Mouse (Mus musculus): ENCODE data around the gene 4930558K02Rik.

The 4930558K02Rik gene

DNA sequence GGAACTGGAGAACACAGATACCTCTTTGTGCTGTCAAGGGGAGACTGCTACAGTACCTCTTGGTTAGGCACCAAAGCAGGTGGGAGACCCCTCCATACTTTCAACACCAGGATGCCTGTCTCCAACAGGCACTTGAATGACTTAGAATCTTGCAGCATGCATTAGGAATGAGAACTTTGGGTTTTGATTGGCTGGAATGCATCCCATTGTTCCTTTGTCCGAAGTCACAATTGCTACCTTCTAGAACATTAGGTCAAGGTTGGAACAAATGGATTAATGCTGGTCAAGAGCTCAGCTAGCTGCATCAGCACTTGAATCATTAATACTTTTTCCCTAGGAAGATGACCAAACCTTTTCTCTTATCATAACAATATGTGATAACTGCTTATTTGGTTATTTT is at the start of gene 4930558K02Rik:
Gene 4930558K02Rik (minus strand): TSS at position 101 of the 400 bp plus-strand sequence.
- no peak for DNase-seq

GRCm38 (mm10) chr1:162023681-162024270 is 44.3 kb upstream of the 4930558K02Rik start:
- no peak for DNase-seq

GRCm38 (mm10) chr1:162020766-162021165 is 41.3 kb upstream of the 4930558K02Rik start:
- DNase-seq = no peak

DNA sequence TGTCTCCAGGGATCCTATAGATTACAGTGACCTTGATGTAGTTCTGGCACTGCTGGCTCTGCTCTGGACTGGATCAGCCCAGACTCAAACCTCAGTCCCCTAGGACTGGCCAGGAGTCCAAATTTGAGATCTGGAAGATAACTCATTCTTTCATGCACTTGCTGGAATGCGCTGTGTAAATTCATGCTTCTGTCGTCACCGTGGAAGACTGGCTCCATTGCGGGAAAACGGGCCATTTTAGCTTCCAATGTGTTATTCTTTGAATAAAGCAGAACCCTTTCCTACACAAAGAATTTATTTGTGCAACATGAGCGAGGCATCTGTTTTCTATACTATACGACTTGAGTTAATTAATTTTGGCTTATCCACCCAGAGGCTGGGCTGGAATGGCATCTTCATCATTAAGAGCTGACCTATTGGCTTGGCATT is 40.9 kb upstream of the 4930558K02Rik start:
- no peak for DNase-seq

GRCm38 (mm10) chr1:162018601-162018977 is 39.2 kb upstream of the 4930558K02Rik start:
- no peak for DNase-seq

DNA sequence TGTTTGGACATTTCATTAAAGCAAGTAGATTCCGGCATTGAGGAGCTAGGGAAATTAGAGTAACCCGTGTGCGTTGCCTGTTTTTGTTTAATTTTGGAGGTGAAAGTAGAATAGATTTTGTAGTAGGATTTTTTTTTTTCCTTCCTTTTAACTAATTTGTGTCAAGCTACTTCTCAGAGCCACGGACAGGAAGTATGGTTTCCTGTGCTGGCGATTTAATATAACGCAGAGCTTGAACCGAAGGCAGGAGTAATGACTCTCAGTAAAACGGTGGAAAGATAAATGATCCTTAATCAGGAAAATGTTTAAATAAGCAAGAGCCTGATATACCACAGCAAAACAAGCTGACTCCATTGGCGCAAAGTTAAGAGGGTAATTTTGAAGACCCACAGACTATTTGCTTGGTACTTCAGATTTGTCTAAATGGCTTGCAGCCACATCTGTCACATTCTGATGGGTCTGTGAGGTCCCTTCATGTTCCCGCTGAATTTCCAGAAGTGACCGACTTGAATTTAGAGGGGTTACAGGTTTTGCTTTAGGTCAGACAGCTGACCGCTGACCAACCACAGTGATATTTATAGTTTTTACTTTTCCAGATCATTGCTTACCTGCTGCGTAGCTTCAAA is 38.7 kb upstream of the 4930558K02Rik start:
- DNase-seq = no peak

DNA sequence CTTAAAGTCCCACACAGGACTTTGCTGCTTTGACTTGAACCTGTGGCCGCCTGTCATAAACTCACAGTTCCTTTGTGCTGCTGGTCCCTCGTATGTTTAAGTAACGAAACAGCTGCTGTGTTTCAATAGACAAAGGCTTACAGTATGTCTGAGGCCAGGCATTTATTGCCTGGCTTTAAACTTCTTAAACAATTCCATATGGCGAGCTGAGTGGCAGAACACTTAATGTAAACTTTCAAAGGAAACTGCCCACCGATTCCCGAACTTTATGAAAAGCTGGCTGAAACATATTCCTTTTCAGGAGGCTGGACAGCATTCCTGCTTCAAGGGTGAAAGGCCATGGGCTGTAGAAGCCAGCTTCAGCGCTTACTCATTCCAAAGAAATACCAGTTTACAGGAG is 37.5 kb upstream of the 4930558K02Rik start:
- DNase-seq = no peak

GRCm38 (mm10) chr1:162015247-162015862 is 35.9 kb upstream of the 4930558K02Rik start:
- no peak for DNase-seq

GRCm38 (mm10) chr1:162013561-162013960 is 34.1 kb upstream of the 4930558K02Rik start:
- DNase-seq = no peak

DNA sequence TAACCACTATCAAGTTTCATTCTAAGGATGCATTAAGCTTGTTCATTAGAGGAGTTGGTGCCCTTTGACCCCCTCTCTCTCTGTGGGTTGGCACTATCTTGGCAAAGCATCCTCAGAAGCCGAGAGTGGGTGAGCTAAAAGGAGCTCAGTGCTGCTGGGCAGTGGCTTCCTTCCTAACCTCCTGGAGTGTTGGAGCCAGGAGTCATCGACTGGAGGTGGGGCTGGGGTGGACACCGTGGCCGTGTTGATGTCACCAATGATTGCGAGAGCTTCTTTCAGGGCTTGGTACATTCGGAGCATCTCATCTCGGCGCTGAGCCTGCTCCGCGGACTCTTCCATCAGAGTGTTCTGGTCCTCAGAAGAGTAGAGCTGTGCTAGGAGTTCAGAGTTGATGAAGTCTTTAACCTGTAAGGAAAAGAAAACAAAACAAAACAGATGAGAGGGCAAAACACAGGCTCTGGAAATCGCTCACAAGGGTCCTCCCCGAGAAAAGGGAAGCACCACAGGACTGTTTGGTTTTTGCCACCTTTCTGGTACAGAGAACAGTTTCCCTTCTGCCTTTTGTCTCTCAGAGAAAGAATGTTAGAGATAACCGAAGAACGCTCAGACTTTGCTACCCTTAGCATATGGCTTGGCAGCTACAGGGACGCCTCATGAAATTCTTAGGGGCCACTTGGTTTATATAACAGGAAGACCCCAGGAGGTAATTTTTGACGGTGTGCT is 32.2 kb upstream of the 4930558K02Rik start:
- no peak for DNase-seq

DNA sequence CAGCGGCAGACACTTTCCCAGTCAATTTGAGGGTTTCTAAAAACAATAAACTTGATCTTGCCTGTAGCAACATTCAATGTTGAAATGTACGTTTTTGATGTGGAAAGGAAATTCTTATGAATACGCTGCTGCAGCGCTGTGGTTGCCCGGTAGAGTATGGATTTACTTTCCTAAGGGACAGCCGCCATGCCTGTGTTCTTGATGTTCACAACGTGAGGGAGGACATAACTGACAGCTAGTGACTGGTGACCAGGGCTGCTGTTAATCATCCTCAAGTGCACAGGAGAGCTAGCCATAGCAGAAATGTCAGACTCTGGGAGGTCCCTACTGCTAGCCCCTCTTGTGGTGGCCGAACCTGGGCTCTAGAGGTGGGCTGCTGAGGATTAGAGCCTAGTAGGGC is 29.6 kb upstream of the 4930558K02Rik start:
- no peak for DNase-seq

DNA sequence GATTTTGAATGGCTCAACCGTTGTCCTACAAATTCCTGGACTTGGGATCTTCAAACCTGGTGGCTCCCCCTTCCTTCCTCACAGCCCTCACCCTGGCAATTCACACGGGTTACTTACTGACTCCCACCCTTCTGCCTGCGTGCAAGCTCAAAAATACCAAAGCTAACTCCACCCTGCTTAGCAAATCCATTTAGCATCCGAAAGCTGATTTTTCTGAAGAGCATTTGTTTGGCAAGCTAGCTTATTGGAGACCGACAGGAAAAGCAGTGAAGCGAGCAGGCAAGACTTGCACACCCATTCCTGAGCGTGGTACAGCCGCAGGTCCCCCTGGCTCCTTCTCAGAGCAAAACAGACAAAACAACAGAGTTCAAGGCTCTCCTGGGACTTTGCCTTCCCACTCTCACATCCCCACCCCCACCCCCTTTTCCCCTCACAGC is 29.2 kb upstream of the 4930558K02Rik start:
- DNase-seq = no peak

- DNase-seq = no peak
Measured at GRCm38 (mm10) chr1:162008208-162008607, 28.8 kb upstream of the 4930558K02Rik start.

DNA sequence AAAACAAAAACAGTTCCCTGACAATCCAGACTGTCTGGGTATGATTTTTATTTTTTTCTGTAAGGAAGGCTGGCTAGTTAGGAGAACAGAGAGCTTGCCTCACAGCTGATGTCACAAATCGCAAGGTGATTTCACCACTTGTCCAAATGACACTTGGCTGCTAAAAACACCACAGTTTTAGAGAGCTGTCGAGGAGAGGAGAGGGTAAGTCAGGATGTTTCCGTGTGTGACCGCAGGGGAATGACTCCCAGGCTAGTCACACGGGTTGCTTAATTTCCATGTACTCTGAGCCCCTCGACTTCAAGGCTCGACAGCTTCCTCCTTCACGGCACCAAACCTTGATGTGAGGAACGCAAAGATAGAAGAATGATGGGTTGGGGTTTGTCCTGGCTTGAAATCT is 26.7 kb upstream of the 4930558K02Rik start:
- no peak for DNase-seq

DNA sequence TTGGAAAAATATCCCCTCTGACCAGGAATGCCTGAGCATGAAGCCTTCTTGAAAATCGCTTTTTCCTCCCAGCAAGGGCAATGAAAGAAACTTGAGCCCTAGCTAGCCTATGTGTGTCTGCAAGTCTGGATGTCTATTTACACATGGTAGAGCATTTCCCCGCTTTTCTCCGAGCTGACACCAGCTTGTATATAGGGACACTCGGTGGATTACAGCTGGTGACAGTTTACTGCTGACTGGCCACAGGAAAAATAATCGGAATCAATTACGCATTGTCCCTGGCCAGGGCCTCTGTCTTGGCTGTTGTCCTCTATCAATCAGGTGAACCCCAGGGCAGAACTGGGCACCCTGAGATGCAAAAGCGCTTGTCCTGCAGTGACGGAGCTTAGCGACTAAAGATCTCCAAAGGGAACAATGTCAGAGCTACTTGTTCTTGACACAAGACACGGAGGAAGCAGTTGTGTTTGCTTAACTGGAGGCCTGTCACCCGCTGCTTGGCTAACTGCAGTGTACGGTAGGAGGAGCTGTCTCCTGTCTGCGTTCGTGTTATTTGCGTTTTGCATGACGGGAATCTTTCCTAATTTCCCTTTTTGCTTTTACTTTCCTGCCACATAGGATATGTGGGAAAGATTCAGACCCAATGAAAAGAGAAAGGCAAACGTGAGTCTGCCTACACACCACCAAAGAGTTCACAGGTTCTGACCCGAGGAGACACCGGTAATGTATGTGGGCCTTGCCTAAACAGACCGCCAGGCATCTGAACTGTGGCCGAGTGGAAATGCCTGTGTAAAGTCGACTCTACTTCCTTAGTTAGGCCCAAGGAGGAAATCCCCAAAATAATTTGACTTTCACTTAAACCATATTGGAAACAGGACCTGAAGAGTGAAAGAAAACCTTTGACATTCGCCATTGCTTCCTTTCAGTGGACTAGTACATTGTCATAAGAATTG is 25.7 kb upstream of the 4930558K02Rik start:
- no peak for DNase-seq

DNA sequence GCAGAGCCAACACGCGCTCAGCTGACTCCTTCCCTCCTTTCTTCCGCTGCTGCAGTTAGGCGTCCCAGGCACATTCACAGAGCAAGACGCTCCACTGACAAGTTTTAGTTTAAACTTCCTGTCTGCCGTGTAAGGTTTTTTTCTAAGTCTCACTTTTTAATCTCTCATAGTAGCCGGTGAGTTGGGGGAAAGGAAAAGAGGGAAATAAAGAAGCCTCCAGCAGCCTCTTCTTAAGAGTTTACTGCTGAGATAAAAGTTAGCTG is 25.0 kb upstream of the 4930558K02Rik start:
- DNase-seq = no peak

DNA sequence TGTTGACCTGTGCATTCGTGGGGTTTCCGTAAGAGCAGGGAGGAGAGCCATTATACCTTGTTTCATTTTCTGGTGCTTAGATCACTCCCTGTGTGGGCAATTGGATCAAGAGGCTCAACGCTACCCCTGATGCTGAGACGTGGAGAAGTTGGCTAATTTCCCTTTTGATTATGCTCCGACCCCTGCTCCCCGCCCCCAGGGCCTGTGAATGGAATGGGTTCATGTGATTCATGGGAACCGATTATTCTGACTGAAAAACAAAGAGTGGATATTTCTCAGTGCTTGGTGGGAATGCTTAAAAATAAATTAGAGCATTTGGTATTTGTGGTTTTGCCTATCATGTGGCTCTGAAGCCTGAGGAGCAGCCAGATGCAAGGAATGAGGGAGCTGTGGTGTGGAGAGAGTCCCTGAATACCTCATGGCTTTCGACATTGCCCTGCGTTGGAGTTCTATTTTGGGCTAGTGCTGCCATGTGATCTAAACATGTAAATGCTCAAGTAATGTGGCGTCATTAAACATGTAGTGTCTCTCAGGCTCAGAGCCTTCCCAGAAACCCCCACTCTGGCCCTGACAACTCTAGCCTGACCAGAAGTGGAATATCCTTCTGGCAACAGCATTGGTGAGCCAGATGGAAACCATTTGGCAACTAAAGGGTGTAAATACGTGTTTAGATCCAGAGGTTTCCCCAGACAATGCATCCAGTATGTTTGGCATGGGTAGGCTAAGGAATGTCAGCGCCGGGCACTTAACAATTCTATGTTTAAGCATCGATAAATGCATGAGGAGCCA is 24.5 kb upstream of the 4930558K02Rik start:
- DNase-seq = no peak

- DNase-seq = no peak
Measured at GRCm38 (mm10) chr1:162001328-162001727, 21.9 kb upstream of the 4930558K02Rik start.

GRCm38 (mm10) chr1:161999882-162000371 is 20.5 kb upstream of the 4930558K02Rik start:
- DNase-seq = no peak

- no peak for DNase-seq
Measured at GRCm38 (mm10) chr1:161999338-161999737, 19.9 kb upstream of the 4930558K02Rik start.

- no peak for DNase-seq
Measured at GRCm38 (mm10) chr1:161998781-161999180, 19.3 kb upstream of the 4930558K02Rik start.

DNA sequence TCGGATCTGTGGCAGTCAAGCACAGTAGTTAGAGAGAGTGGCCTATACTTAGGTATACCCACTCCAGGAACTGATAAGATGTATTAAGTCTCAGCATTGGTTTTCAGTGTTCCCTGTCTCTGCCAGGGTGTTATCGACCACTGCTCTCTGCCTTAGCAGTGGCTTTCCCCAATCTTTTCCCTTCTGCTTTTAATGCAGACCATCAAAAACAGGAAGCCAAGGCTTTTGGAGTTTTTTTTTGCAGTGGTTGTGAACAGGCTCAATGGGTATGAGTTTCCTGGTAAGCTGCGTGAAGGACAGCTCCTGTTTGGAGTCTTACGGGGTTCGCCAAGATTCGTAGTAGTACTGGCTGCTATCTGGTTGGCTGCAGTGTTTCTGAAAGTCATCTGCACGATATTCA is 13.0 kb upstream of the 4930558K02Rik start:
- no peak for DNase-seq
